ENCODE assay signal across 1 mouse cellular context in the genomic region with DNA sequence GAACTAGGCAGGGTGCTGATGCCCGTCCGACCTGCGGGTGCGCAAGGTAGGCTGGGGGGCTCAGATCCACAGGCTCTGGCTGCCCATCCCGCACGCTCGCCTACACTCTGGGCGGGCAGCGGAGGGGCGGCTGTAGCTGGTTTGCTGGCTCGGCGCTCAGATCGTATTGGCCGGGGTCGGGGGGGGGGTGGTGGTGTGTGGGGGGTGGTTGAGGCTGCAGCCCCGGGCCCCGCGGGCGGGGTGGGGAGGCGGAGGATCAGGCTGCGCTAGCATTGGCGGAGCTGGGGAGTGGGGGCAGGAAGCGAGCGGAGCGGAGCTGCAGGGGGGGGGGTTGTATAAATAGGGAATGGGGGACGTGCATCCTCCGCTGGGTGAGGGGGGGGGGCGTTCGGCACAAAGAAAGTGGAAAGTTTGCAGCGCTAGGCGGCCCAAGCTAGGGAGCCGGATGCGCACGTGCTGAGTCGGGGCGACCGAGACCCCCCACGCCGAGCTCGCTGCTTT.
TF ChIP-seq lines count a peak whose summit lies in the region.

No protein-coding gene starts in this region.

TF ChIP-seq in myocyte, 11 proteins besides CTCF, POLR2A, EP300 and RAD21:
- TF ChIP-seq REST (IDR thresholded peaks at IDR 0.05; ENCODE audit: insufficient read depth, insufficient read length) = no peak
- TF ChIP-seq E2F4 (IDR thresholded peaks at IDR 0.05; ENCODE audit: insufficient read depth) = no peak
- no peak for TF ChIP-seq MYOD1 (IDR thresholded peaks at IDR 0.05; ENCODE audit: control insufficient read depth in 1 of 3, insufficient read length in 2 of 3, low read depth in 2 of 3)
- no peak for TF ChIP-seq CEBPB (IDR thresholded peaks at IDR 0.05; ENCODE audit: insufficient read depth, poor library complexity, severe bottlenecking)
- TF ChIP-seq USF1 (IDR thresholded peaks at IDR 0.05; ENCODE audit: low read depth) = no peak
